Mouse (Mus musculus) lung, postnatal 0 days (tissue): Measurements from ENCODE around the gene Simc1. TPM values are rescaled to one million over a fixed set of nuclear protein-coding genes. Genes with fewer than 3 reads are reported as not detected.

Experiments
- ATAC-seq: fragments of 200-750 bp; cut with Nextera tagmentation; 2 replicates; pipeline ENCODE4 v1.8.0; 2017; ENCODE audit warnings: moderate library complexity
- DNase-seq: peaks from one replicate; pipeline ENCODE4 v3.0.0-alpha.2; 2016; ENCODE audit warnings: low spot score
- H3K27ac ChIP-seq: fragments of 300-500 bp; sonication (generic); 2 replicates; pipeline ENCODE4 v1.5.1; 2014; ENCODE audit warnings: antibody characterized with exemption, mild to moderate bottlenecking, low read length, mixed read lengths
- H3K27me3 ChIP-seq: fragments of 300-500 bp; sonication (generic); replicated peaks from 2 replicates; pipeline ENCODE4 v1.6.1; 2014; ENCODE audit warnings: low read length, mixed read lengths; ENCODE audit not compliant: insufficient read depth
- H3K36me3 ChIP-seq: fragments of 300-500 bp; sonication (generic); 2 replicates; pipeline ENCODE4 v1.6.1; 2014; ENCODE audit warnings: low read length, mixed read lengths; ENCODE audit not compliant: insufficient read depth
- H3K4me1 ChIP-seq: fragments of 300-500 bp; sonication (generic); 2 replicates; pipeline ENCODE4 v1.6.1; 2014; ENCODE audit warnings: antibody characterized with exemption, low read depth, low read length, mixed read lengths; ENCODE audit not compliant: insufficient read depth
- H3K4me2 ChIP-seq: fragments of 300-500 bp; sonication (generic); replicated peaks from 2 replicates; pipeline ENCODE4 v1.6.1; 2014; ENCODE audit warnings: low read depth, mild to moderate bottlenecking, low read length, moderate library complexity, mixed read lengths
- H3K4me3 ChIP-seq: fragments of 300-500 bp; sonication (generic); 2 replicates; pipeline ENCODE4 v1.5.1; 2014; ENCODE audit warnings: low read depth, low read length
- H3K9ac ChIP-seq: fragments of 300-500 bp; sonication (generic); replicated peaks from 2 replicates; pipeline ENCODE4 v1.6.1; 2014; ENCODE audit warnings: low read depth, mild to moderate bottlenecking
- H3K9me3 ChIP-seq: fragments of 300-500 bp; sonication (generic); 2 replicates; pipeline ENCODE4 v1.6.1; 2016; ENCODE audit warnings: low read length, mixed read lengths
- CTCF ChIP-seq: IDR thresholded peaks from 2 replicates; pipeline ENCODE4 v1.5.1; 2016; ENCODE audit warnings: antibody characterized with exemption, mild to moderate bottlenecking
- EP300 ChIP-seq: IDR thresholded peaks from 2 replicates; pipeline ENCODE4 v1.6.1; 2016; ENCODE audit warnings: antibody characterized with exemption, mild to moderate bottlenecking, control low read depth
- whole genome bisulfite sequencing: fragments of 180-500 bp; shearing (Covaris S2); extraction: QIAGEN DNeasy Blood & Tissue Kit; methylation state at CpG from one replicate; pipeline ENCODE4 v1.1.7; 2014; 5-methylcytosine and 5-hydroxymethylcytosine counted together
- microRNA-seq: library from miRNA; unstranded; fragments of <30 nt; microRNA quantifications from one replicate; pipeline ENCODE4, GENCODE M21; 2016
- polyA plus RNA-seq: library from polyadenylated mRNA; unstranded; fragments of >200 nt; fragmentation: Nextera tagmentation; extraction: Ambion mirVana; gene quantifications from 2 replicates; pipeline ENCODE4 v1.2.1, GENCODE M21; 2015

Simc1 gene
- polyA plus RNA-seq, 1 experiment from 2014 or later, result 2.6 TPM

DNA sequence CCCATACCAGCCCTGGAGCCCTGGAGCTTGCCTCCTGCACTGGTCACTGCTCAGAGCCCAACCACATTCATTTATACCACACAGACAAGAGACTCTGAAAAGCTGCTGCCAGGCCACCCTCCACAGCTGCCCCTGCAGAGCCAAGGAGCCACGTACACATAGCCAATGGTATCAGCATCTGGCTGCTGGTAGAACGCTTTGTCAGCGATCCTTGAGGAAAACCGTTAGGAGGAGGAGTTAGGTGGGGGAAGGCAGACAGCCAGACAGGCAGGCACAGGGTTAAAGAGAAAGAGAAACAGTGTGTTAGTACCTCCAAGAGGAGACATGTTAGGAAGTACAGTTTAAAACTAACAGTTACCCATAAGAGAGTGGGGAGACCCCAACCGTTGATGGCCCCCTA is 93.3 kb downstream of the Simc1 start:
- 0 out of 2 replicates have a peak, but pooled peaks cover 6% of the 10 kb centered on the region for H3K36me3 ChIP-seq
- WGBS, result 50% methylated on average over 5 of the region's 5 CpGs
- DNase-seq (no peak), ATAC-seq (no peak)
- no peaks in the 10 kb centered on the region for H3K4me1 ChIP-seq
- H3K9me3 ChIP-seq, result no peaks in the 10 kb centered on the region
- no peak overlapping the region for H3K4me2 ChIP-seq
- H3K27ac ChIP-seq, result no peak overlapping the region
- TF ChIP-seq CTCF (no peak), EP300 (no peak)
- H3K4me3 ChIP-seq, result no peak overlapping the region
- no peaks in the 10 kb centered on the region for H3K27me3 ChIP-seq
- H3K9ac ChIP-seq, result no peak overlapping the region

DNA sequence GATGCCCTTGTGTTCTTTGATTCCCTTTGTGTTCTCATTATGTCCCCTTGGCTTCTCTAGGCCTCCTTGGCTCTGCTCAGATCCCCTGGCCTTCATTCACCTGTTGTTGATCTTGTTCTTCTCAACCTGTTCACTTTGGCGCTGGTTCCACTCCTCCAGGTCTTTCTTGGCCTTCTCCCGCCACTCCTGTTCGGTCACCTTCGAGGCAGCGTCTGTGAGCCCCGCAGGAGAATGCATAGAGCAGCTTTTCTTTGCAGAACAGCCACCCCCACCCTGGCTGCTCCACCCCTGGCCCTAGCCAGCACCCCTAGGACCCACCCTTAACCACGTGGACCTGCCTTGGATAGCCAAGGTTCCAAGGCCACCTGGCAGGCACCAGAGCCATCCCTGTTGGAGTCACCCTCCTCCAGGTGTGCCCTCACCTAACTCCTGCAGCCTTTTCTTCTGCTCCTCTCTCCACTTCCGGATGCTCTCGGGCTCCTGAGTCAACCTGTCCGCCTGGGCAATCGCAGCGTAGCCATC is 95.1 kb downstream of the Simc1 start:
- Histone ChIP-seq H3K36me3 (0 out of 2 replicates have a peak, but pooled peaks cover 6% of the 10 kb centered on the region), H3K4me3 (no peak overlapping the region), H3K27me3 (no peaks in the 10 kb centered on the region), H3K4me1 (no peaks in the 10 kb centered on the region), H3K9ac (no peak overlapping the region), H3K4me2 (no peak overlapping the region), H3K9me3 (no peaks in the 10 kb centered on the region), H3K27ac (no peak overlapping the region)
- ATAC-seq (no peak), DNase-seq (no peak)
- TF ChIP-seq EP300 (no peak), CTCF (no peak)
- 84% methylated on average over 12 of the region's 12 CpGs for WGBS

Small RNA genes lying within 50 kb of the gene (microRNA-seq; reads per million reads assigned to microRNA genes)
- not detected for gene Gm24195

Other genes with a start within 250 kb of the Simc1 start
- gene Cplx2, start 132.4 kb upstream of the Simc1 start, polyA plus RNA-seq, result 3.0 and 3.1 TPM in 2 replicates
- 56.5 and 60.8 TPM in 2 replicates for gene Thoc3, start 34.9 kb upstream of the Simc1 start, polyA plus RNA-seq
- 95.1 and 105 TPM in 2 replicates for gene 4833439L19Rik, start 61.7 kb downstream of the Simc1 start, polyA plus RNA-seq
- gene Arl10, start 71.2 kb downstream of the Simc1 start, polyA plus RNA-seq, result 19.1 and 21.4 TPM in 2 replicates
- gene Nop16, start 86.3 kb downstream of the Simc1 start, polyA plus RNA-seq, result 29.4 and 31.0 TPM in 2 replicates
- 243 and 247 TPM in 2 replicates for gene Higd2a, start 86.4 kb downstream of the Simc1 start, polyA plus RNA-seq
- gene Cltb, start 107.6 kb downstream of the Simc1 start, polyA plus RNA-seq, result 104 and 118 TPM in 2 replicates
- gene Faf2, start 118.0 kb downstream of the Simc1 start, polyA plus RNA-seq, result 52.1 and 53.7 TPM in 2 replicates
- 52.1 and 60.0 TPM in 2 replicates for gene Rnf44, start 190.1 kb downstream of the Simc1 start, polyA plus RNA-seq
- not detected in 2 replicates for gene Cdhr2, start 197.7 kb downstream of the Simc1 start, polyA plus RNA-seq
- gene Gprin1, start 246.1 kb downstream of the Simc1 start, polyA plus RNA-seq, result 0.04 TPM in 1 of 2 replicates, not detected in the other